Mouse (Mus musculus): Measurements from ENCODE around the gene Hk2. TPM values are rescaled to one million over a fixed set of nuclear protein-coding genes. Genes with fewer than 3 reads are reported as not detected.

The Hk2 gene
- total and polyA plus RNA-seq, 2 experiments from 2014 or later, result 2.1 to 2.8 TPM

DNA sequence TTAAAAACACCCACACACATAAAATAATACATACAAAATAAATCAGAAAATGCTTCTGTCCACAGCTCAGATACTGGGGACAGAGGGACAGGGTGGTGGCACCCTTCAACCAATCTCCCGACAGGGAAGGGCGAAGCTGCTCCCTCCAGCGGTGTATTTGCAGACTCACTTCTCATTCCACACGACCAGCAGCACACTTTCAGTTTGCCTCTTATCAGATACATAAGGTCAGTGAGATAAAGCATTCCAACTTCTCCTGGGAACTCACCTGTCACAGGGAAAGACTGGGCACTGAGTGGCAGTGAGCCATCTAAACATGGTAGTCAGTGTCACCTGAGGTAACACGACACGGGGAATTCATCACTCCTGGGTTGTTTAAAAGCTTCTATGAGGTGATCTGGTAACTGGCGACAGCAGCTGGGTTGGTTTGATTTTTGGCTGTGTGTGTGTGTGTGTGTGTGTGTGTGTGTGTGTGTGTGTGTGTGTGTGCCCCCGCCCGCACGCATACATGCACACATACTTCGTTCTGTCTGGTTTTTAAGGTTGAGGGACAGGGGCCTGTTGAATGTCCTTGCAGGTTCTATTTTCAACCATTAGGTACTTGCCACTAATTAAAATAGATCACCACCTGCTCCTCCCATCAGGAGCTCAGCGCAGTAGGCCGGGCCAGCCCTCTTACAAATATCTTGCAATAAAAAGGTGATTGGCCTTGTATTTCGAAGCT is 20.5 kb downstream of the Hk2 start:
- DNase-seq, result no peak
- Histone ChIP-seq H3K4me2 (ENCODE audit: low read depth) (no peak overlapping the region), H3K4me1 (ENCODE audit: insufficient read depth) (no peaks in the 10 kb centered on the region), H3K36me3 (ENCODE audit: insufficient read depth) (no peaks in the 10 kb centered on the region), H3K27me3 (ENCODE audit: insufficient read depth, low read length) (no peaks in the 10 kb centered on the region), H3K9me3 (ENCODE audit: low read length) (no peaks in the 10 kb centered on the region), H3K9ac (no peak overlapping the region), H3K4me3 (ENCODE audit: low read depth, low read length) (no peak overlapping the region), H3K27ac (ENCODE audit: low read depth, low read length) (no peak overlapping the region)
- no peak for TF ChIP-seq CTCF (IDR thresholded peaks at IDR 0.05; ENCODE audit: low read depth)
- WGBS, result 87% methylated on average over 14 of the region's 14 CpGs
- ATAC-seq, result no peak

DNA sequence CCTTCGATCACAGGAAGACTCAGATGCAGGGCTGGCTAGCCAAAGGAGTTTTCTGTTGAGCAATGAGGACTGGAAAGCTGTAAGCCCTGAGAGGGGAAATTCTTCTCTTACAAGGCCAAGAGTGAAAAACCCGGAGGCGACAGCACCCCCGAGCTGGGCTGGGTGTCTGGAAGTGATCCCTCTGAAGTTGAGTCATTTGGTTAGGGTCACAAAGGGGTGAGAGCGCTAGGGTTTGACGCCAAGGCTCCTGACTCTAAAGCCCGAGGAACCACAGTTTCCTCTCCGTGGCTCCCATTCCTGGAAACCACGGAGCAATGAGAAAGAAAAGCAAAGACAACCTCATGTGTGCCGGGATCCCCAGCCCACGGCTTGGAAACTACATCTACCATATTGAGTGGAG is 21.2 kb downstream of the Hk2 start:
- H3K27me3 ChIP-seq (ENCODE audit: insufficient read depth, low read length), result no peaks in the 10 kb centered on the region
- no peak overlapping the region for H3K4me2 ChIP-seq (ENCODE audit: low read depth)
- no peak overlapping the region for H3K4me3 ChIP-seq (ENCODE audit: low read depth, low read length)
- no peak overlapping the region for H3K27ac ChIP-seq (ENCODE audit: low read depth, low read length)
- H3K4me1 ChIP-seq (ENCODE audit: insufficient read depth), result no peaks in the 10 kb centered on the region
- H3K36me3 ChIP-seq (ENCODE audit: insufficient read depth), result no peaks in the 10 kb centered on the region
- no peak overlapping the region for H3K9ac ChIP-seq
- DNase-seq (no peak), ATAC-seq (no peak)
- no peak for TF ChIP-seq CTCF (IDR thresholded peaks at IDR 0.05; ENCODE audit: low read depth)
- H3K9me3 ChIP-seq (ENCODE audit: low read length), result no peaks in the 10 kb centered on the region
- WGBS, result 82% methylated on average over 11 of the region's 11 CpGs

GRCm38 (mm10) chr6:82751791-82752190 is 22.5 kb downstream of the Hk2 start:
- DNase-seq (no peak), ATAC-seq (no peak)
- Histone ChIP-seq H3K4me1 (ENCODE audit: insufficient read depth) (no peaks in the 10 kb centered on the region), H3K36me3 (ENCODE audit: insufficient read depth) (no peaks in the 10 kb centered on the region), H3K9ac (no peak overlapping the region), H3K4me3 (ENCODE audit: low read depth, low read length) (no peak overlapping the region), H3K4me2 (ENCODE audit: low read depth) (no peak overlapping the region), H3K9me3 (ENCODE audit: low read length) (no peaks in the 10 kb centered on the region), H3K27me3 (ENCODE audit: insufficient read depth, low read length) (no peaks in the 10 kb centered on the region), H3K27ac (ENCODE audit: low read depth, low read length) (no peak overlapping the region)
- TF ChIP-seq CTCF (IDR thresholded peaks at IDR 0.05; ENCODE audit: low read depth), result no peak
- 98% methylated on average over 7 of the region's 7 CpGs for WGBS

GRCm38 (mm10) chr6:82751031-82751430 is 23.2 kb downstream of the Hk2 start:
- Histone ChIP-seq H3K27me3 (ENCODE audit: insufficient read depth, low read length) (no peaks in the 10 kb centered on the region), H3K9ac (no peak overlapping the region), H3K36me3 (ENCODE audit: insufficient read depth) (no peaks in the 10 kb centered on the region), H3K27ac (ENCODE audit: low read depth, low read length) (no peak overlapping the region), H3K4me3 (ENCODE audit: low read depth, low read length) (no peak overlapping the region), H3K4me1 (ENCODE audit: insufficient read depth) (no peaks in the 10 kb centered on the region), H3K4me2 (ENCODE audit: low read depth) (no peak overlapping the region), H3K9me3 (ENCODE audit: low read length) (no peaks in the 10 kb centered on the region)
- DNase-seq (no peak), ATAC-seq (no peak)
- TF ChIP-seq CTCF (IDR thresholded peaks at IDR 0.05; ENCODE audit: low read depth), result no peak
- 85% methylated on average over 11 of the region's 11 CpGs for WGBS

DNA sequence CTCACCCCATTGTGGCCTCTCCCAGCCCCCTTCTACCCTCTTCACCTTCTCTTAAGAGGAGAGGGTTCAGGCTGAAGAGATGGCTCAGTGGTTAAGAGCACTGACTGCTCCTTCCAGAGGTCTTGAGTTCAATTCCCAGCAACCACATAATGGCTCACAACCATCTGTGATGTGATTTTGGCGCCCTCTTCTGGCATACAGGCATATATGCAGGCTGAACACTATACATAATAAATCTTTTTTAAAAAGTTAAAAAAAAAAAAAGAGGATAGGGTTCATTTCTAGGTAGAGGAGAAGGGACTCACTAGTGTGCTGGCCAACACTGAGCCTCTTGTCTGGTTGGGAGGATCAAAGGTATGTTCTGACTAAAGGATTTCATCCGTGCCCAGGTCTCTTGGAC is 24.2 kb downstream of the Hk2 start:
- Histone ChIP-seq H3K4me3 (ENCODE audit: low read depth, low read length) (no peak overlapping the region), H3K4me2 (ENCODE audit: low read depth) (no peak overlapping the region), H3K27ac (ENCODE audit: low read depth, low read length) (no peak overlapping the region), H3K36me3 (ENCODE audit: insufficient read depth) (no peaks in the 10 kb centered on the region), H3K9ac (no peak overlapping the region), H3K9me3 (ENCODE audit: low read length) (no peaks in the 10 kb centered on the region), H3K4me1 (ENCODE audit: insufficient read depth) (no peaks in the 10 kb centered on the region), H3K27me3 (ENCODE audit: insufficient read depth, low read length) (no peaks in the 10 kb centered on the region)
- no peak for DNase-seq
- TF ChIP-seq CTCF (IDR thresholded peaks at IDR 0.05; ENCODE audit: low read depth), result no peak
- WGBS, result 63% methylated on average over 2 of the region's 2 CpGs
- ATAC-seq, result no peak

DNA sequence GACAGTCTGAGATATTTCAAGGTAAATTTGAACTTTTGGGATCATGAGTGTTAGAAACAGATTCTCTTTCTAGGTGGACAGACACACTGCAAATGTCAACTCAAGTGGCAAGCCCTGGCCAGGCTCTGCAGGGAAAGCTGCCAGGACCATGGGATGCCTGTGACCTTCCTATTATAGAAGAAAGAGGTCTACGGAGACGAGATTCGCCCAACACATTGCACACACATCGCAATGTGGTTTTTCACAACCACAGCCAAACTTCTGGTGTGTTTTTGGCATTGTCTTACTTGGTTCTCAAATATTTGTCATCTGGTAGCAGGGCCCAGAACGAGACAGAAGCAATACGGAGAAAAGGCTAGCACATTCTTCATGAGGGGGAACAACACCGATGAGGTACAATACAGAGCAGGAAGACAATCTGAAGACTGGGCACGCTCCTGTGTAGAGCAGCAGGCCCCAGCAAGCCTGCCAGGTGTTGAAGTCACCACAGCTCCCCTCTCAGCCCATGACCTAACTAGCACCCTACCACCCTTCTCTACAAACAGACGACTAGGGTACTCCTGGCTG is 26.1 kb downstream of the Hk2 start:
- ATAC-seq, result no peak
- 88% methylated on average over 9 of the region's 9 CpGs for WGBS
- H3K9me3 ChIP-seq (ENCODE audit: low read length), result no peaks in the 10 kb centered on the region

DNA sequence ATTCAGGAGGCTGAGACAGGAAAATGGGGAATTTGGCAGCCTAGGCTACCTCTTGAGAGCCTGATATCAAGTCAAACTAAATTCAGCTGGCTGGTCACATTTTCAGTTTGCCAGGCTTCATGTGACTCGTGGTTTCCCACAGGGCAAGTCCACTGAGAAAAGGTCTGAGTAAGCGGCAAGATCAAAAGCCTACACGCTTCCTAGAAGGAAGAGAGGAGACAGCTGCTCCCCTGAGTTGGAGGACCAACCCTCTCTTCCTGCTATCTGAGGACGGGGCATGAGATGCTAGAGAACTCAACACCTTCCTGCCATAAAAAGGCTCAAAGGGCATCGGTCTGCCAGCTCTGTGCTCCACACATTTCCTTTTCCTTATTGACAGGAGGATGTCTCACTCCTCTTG is 27.2 kb downstream of the Hk2 start:
- no peak overlapping the region for H3K4me3 ChIP-seq (ENCODE audit: low read depth, low read length)
- no peak overlapping the region for H3K4me2 ChIP-seq (ENCODE audit: low read depth)
- ATAC-seq (no peak), DNase-seq (no peak)
- H3K4me1 ChIP-seq (ENCODE audit: insufficient read depth), result no peaks in the 10 kb centered on the region
- no peaks in the 10 kb centered on the region for H3K36me3 ChIP-seq (ENCODE audit: insufficient read depth)
- TF ChIP-seq CTCF (IDR thresholded peaks at IDR 0.05; ENCODE audit: low read depth), result no peak
- no peaks in the 10 kb centered on the region for H3K27me3 ChIP-seq (ENCODE audit: insufficient read depth, low read length)
- no peaks in the 10 kb centered on the region for H3K9me3 ChIP-seq (ENCODE audit: low read length)
- H3K27ac ChIP-seq (ENCODE audit: low read depth, low read length), result no peak overlapping the region
- WGBS, result 92% methylated on average over 5 of the region's 5 CpGs
- H3K9ac ChIP-seq, result no peak overlapping the region

More for the DNA sequence above, 26.1 kb downstream of the Hk2 start:
- no peak for DNase-seq
- Histone ChIP-seq H3K4me3 (ENCODE audit: low read depth, low read length) (no peak overlapping the region), H3K4me2 (ENCODE audit: low read depth) (no peak overlapping the region), H3K9ac (no peak overlapping the region), H3K36me3 (ENCODE audit: insufficient read depth) (no peaks in the 10 kb centered on the region), H3K27me3 (ENCODE audit: insufficient read depth, low read length) (no peaks in the 10 kb centered on the region), H3K27ac (ENCODE audit: low read depth, low read length) (no peak overlapping the region), H3K4me1 (ENCODE audit: insufficient read depth) (no peaks in the 10 kb centered on the region)
- TF ChIP-seq CTCF (IDR thresholded peaks at IDR 0.05; ENCODE audit: low read depth), result no peak
